Mouse (Mus musculus): Measurements from ENCODE around the gene Zcchc14.
A peak's percentile ranks its signal among the peaks of the same experiment; 100 is the strongest.
"Not testable (repeated sequence)": the region's sequence is repeated elsewhere in the genome, so short reads cannot be mapped to it uniquely, and the experiment has no call there.

Zcchc14 gene

DNA sequence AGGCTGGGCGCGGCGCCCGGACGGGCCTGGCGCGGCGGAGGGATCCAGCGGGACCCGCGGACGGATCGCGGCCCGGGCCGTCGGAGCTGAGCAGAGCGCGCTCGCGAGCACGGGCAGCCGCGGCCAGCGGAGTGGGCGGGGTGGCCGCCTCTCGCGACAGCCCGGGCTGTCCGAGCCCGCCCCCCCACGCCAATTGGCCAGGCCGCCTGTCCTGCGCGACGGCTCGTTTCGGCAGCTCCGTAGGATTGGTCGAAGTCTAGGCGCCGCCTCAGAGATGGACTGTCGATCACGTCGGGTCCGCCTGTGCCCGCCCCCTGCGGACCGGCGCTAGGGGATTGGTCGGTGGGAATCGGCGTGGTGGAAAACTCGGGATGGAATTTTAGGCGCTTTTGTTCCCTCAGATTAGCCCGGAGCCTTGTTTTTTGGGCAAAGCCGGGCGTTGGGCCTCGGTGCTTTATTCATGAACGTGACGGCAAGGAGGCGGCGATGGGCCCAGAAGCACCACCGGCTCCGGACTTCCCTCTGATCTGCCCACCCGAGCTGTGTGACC, at the start of gene Zcchc14:
Gene Zcchc14 (minus strand): TSS at position 128 of the 550 bp plus-strand sequence.
- peak; percentile 98 for DNase-seq

DNA sequence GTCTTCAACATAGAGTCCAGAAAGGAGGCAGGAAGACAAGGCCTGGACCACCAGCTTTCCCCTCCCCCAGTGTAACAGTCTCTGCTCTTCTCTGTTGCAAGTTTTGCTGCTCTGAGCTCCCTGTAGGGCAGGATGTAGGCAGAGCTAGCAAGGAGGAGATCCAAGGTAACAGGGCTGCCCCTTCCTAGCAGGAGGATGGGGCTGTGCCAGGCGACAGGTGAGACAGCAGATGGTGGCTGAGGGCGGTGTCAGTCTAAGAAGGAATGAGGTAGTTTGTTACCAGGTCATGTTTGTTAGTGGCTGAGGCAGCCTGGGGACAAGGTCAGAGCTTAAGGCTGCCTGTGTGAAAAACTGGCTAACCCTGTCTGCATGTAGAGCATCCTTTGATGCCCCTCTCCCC, 47.2 kb upstream of the Zcchc14 start:
- no peak for DNase-seq

- no peak for DNase-seq
Measured at GRCm38 (mm10) chr8:121698615-121699101, 46.0 kb upstream of the Zcchc14 start.

GRCm38 (mm10) chr8:121697735-121698614, 45.3 kb upstream of the Zcchc14 start:
- no peak for DNase-seq

- no peak for DNase-seq
Measured at GRCm38 (mm10) chr8:121695585-121696184, 43.0 kb upstream of the Zcchc14 start.

- peak; percentile 49 for DNase-seq
Measured at GRCm38 (mm10) chr8:121694453-121694852, 41.8 kb upstream of the Zcchc14 start.

- no peak for DNase-seq
Measured at GRCm38 (mm10) chr8:121688496-121688895, 35.8 kb upstream of the Zcchc14 start.

GRCm38 (mm10) chr8:121687455-121688161, 34.9 kb upstream of the Zcchc14 start:
- peak; percentile 57 for DNase-seq

- peak; percentile 56 for DNase-seq
Measured at GRCm38 (mm10) chr8:121685419-121685818, 32.7 kb upstream of the Zcchc14 start.

DNA sequence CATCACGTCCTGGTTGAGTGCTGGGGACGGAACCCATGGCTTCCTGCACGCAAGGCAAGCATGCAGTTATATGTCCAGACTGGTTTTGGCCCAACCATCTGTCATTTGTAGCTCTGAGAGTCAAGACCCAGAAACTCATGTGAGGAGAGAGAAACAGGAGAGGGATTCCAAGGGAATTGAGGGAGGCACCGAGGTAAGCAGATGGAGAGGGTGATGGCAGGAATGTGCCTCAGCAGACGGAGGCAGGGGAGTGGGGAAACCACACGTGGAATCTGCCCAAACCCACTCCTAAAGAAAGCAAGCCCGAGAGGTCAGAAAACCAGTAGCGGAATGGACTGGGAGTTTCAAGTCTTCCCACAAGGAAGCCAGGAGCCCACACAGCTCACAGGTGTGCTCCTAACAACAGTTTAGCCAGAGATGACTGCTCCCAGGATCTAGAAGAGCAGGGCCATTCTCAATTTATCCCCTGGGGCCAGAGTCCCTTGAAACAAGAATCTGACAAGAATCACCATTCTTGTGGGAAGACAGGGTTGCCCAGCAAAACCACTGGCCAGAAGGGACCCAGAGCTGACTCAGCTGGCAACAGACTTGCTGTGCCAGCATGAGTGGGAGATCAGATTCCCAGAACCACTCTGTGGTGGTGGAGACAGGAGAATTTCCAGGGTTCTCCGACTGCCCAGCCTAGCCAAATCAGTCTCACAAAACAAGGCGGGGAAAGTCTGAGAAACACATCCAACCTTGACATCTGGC, 30.6 kb upstream of the Zcchc14 start:
- DNase-seq = no peak

DNA sequence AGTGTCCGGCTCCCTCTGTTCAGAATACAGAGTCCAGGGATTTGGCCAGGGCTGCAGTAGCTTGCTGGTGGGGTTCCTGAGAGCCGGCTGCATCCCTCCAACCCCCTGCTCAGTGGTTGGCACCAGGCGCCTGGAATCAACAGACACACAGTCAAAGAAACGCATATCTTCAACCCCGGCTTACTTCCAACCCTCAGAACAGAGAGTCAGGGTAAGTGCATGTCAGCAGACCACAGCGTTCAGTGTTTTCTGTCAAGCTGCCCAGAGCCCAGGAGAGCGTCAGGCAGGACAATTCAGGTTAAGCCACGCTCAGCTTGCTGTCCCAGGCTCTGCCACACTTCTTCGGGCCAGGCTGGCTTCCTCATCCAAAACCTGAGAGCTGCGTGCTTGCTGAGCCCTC, 28.8 kb upstream of the Zcchc14 start:
- DNase-seq = no peak

- DNase-seq = no peak
Measured at GRCm38 (mm10) chr8:121680896-121681295, 28.2 kb upstream of the Zcchc14 start.

DNA sequence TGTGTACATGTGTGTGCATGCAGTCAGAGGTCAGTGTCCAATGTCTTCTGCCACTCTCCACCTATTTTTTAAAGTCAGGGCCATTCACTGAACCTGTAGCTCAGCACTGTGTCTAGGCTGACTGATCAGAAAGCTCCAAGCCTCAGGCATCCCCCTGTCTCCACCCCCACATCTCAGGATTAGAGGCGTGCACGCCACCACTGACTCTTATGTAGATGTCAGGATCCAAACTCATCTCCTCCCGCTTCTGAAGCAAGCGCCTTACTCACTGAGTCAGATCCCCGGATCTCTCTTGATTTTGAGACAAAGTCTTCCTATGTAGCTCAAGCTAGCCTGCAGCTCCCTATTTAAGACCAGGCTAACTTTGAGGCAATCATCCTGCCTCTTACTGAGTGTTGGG, 26.0 kb upstream of the Zcchc14 start:
- DNase-seq = no peak

GRCm38 (mm10) chr8:121675701-121676100, 23.0 kb upstream of the Zcchc14 start:
- DNase-seq = no peak

DNA sequence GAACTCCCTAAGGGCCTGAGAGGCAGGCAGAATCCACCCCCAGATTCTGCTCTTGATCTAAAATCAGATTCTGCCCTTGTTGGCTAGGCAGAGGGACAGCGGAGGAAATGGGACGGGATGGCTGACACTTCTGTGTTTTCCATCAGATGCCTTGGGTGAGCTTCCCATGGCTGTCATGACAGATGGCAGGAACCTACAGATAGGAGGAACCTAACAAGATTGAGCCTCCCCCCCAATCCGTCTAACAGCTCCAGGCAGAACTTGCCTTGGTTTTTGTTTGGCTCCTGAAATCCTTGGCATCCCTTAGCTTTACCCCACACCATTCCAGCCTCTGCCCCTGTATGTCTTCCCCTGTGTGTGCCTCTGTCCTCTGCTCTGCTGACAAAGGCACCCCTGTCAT, 22.5 kb upstream of the Zcchc14 start:
- no peak for DNase-seq

- DNase-seq = no peak
Measured at GRCm38 (mm10) chr8:121674524-121674923, 21.8 kb upstream of the Zcchc14 start.

DNA sequence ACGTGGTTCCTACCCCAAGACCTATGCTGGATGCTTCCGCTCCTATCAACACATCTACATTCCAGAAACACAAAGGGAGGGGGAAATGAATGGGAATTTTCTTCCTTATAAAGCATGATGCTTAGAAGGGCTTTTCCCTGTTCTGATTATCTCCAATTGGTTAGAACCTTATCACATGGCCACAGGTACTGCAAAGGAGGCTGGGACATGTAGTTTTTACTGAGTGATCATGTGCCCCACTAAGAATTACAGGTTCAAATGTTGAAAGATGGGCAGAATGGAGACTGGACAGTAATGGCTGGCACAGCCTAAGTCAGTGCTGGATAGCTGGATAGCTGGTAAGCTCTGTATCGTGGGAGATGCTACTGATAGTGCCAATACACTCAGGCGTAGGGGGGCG, 21.2 kb upstream of the Zcchc14 start:
- DNase-seq = no peak

GRCm38 (mm10) chr8:121673153-121673552, 20.5 kb upstream of the Zcchc14 start:
- no peak for DNase-seq

DNA sequence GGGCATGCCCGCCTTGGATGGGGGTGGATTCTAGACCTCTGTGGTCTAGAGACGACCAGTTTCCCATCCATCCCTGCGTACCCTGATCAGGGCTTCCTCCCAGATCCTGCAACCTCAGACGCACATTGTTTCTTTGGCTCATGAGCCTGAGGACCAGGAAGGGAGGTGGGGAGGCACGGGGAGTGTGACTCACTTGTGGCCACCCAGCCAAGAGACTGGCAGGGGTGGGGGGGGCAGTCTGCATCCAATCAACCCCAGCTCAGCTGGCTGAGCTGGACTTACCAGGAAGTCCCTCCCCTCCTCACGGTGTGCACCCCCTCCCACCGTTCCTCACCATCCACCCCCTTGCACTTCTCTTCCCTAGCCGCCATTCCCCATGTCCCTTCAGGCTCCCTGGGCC, 16.5 kb upstream of the Zcchc14 start:
- peak; percentile 29 for DNase-seq

DNA sequence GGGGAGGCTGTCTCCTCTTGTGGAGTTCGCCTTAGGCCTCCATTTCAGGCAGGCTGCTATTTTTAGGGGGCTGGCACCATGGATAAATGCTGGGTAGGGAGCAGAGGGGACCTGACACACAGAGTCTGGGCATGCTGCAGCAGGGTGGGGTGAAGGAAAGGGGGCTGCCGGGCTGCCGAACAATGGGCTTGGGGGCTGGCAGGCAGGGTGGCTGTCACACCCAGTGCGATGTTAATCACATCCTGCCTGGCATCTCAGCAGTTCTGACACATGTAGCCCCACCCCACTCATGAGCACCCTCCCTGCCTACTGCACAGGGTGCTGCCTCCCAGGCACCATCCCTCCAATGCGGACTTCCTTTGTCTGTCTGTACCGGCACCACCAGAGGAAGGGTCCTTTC, 15.9 kb upstream of the Zcchc14 start:
- DNase-seq = peak; percentile 55

- DNase-seq = not testable (repeated sequence)
Measured at GRCm38 (mm10) chr8:121667936-121668500, 15.3 kb upstream of the Zcchc14 start.

- peak; percentile 37 for DNase-seq
Measured at GRCm38 (mm10) chr8:121665329-121665728, 12.6 kb upstream of the Zcchc14 start.
